Mouse (Mus musculus): ENCODE measurements around the gene Lmx1a. TPM values are rescaled to one million over a fixed set of nuclear protein-coding genes. Genes with fewer than 3 reads are reported as not detected.
A peak's percentile ranks its signal among the peaks of the same experiment; 100 is the strongest.

Gene Lmx1a
- polyA plus RNA-seq, 1 experiment from 2014 or later = 2.9 TPM

DNA sequence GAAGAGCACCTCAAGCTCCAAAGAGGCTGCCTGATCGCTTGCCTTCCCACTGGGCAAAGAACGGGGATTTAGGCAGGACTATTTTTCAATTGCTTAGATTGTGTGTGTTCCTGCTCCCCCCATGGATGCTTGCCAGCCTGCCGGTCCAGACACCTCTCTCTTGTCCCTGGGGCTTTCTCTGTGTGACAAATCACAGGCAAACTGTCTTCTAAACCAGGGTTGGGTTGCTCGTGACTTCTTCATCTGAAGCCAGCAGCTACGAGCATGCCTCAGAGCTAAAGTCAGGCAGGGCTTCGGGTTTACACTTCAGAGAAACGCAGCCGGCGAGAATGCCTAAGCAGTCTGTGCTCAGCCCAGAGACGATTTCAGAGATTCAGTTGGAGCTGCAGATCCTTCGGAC is 189.3 kb downstream of the Lmx1a start:
- Histone ChIP-seq H3K4me2 (ENCODE audit: low read depth, low read length) (no peak overlapping the region), H3K9ac (replicated peaks; ENCODE audit: low read length) (no peak overlapping the region), H3K9me3 (replicated peaks; ENCODE audit: control insufficient read depth, low read length) (no peaks in the 10 kb centered on the region), H3K27ac (replicated peaks; ENCODE audit: low read depth, low read length) (no peak overlapping the region), H3K4me3 (ENCODE audit: low read depth, low read length) (no peak overlapping the region), H3K36me3 (replicated peaks; ENCODE audit: control insufficient read depth, insufficient read depth, low read depth, low read length) (no peaks in the 10 kb centered on the region), H3K4me1 (ENCODE audit: control insufficient read depth, insufficient read depth, low read length) (no peaks in the 10 kb centered on the region), H3K27me3 (ENCODE audit: control insufficient read depth, insufficient read depth, low read length) (no peaks in the 10 kb centered on the region)
- DNase-seq (ENCODE audit: low spot score) (no peak), ATAC-seq (replicated peaks; ENCODE audit: insufficient number of reproducible peaks, low FRiP score, low TSS enrichment, low read depth) (no peak)
- 62% methylated on average over 11 of the region's 11 CpGs for WGBS

DNA sequence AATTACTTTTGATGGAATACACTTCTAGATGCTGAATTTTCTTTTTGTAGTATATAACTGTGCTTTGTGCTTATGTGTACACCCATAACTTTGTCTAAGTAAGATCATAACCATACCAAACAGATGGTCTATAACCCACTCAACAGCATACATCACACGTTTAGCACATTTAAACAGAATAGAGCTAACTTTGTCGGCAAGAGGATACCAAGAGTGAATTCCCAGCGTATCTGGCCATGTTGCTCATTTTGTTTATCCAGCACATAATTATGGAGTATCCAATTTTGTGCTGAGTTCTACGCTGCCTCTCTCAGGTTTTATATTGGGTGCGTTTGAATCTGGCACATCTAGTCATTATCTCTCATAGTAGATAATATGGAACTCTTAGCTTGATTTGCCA is 196.7 kb downstream of the Lmx1a start:
- H3K9ac ChIP-seq (replicated peaks; ENCODE audit: low read length) = no peak overlapping the region
- no peaks in the 10 kb centered on the region for H3K36me3 ChIP-seq (replicated peaks; ENCODE audit: control insufficient read depth, insufficient read depth, low read depth, low read length)
- no peak overlapping the region for H3K27ac ChIP-seq (replicated peaks; ENCODE audit: low read depth, low read length)
- H3K4me2 ChIP-seq (ENCODE audit: low read depth, low read length) = no peak overlapping the region
- H3K27me3 ChIP-seq (ENCODE audit: control insufficient read depth, insufficient read depth, low read length) = no peaks in the 10 kb centered on the region
- no peak for DNase-seq (ENCODE audit: low spot score)
- 91% methylated on average over 5 of the region's 5 CpGs for WGBS
- H3K4me3 ChIP-seq (ENCODE audit: low read depth, low read length) = no peak overlapping the region
- no peaks in the 10 kb centered on the region for H3K9me3 ChIP-seq (replicated peaks; ENCODE audit: control insufficient read depth, low read length)
- ATAC-seq (replicated peaks; ENCODE audit: insufficient number of reproducible peaks, low FRiP score, low TSS enrichment, low read depth) = no peak
- no peaks in the 10 kb centered on the region; the same call in 1 of the 2 replicates for H3K4me1 ChIP-seq (ENCODE audit: control insufficient read depth, insufficient read depth, low read length)

DNA sequence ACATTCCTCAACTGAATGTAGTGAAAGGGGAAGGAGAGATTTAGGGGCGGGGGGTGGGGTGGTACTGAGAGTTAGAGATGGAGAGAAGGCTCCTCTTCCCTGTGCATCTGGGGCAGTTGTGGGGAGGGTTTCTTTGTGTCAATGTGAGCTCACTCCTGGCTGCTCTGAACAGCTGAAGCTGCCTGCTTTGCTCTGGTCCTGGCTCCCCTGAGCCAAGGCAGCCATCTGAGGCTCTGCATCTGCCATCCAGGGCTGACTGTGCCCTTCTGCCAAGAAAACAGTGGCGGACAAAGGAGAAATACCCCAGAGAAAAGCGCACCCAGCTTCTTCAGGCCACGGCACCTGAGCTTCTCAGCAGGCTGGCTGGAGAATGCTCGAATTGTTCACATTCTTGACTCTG is 199.1 kb downstream of the Lmx1a start:
- Histone ChIP-seq H3K4me1 (ENCODE audit: control insufficient read depth, insufficient read depth, low read length) (no peaks in the 10 kb centered on the region; the same call in 1 of the 2 replicates), H3K4me3 (ENCODE audit: low read depth, low read length) (no peak overlapping the region), H3K36me3 (replicated peaks; ENCODE audit: control insufficient read depth, insufficient read depth, low read depth, low read length) (no peaks in the 10 kb centered on the region), H3K9ac (replicated peaks; ENCODE audit: low read length) (no peak overlapping the region), H3K9me3 (replicated peaks; ENCODE audit: control insufficient read depth, low read length) (no peaks in the 10 kb centered on the region), H3K4me2 (ENCODE audit: low read depth, low read length) (no peak overlapping the region; the same call in 1 of the 2 replicates), H3K27ac (replicated peaks; ENCODE audit: low read depth, low read length) (no peak overlapping the region), H3K27me3 (ENCODE audit: control insufficient read depth, insufficient read depth, low read length) (no peaks in the 10 kb centered on the region)
- WGBS = 67% methylated on average over 5 of the region's 5 CpGs
- DNase-seq (ENCODE audit: low spot score) = no peak
- no peak for ATAC-seq (replicated peaks; ENCODE audit: insufficient number of reproducible peaks, low FRiP score, low TSS enrichment, low read depth)

DNA sequence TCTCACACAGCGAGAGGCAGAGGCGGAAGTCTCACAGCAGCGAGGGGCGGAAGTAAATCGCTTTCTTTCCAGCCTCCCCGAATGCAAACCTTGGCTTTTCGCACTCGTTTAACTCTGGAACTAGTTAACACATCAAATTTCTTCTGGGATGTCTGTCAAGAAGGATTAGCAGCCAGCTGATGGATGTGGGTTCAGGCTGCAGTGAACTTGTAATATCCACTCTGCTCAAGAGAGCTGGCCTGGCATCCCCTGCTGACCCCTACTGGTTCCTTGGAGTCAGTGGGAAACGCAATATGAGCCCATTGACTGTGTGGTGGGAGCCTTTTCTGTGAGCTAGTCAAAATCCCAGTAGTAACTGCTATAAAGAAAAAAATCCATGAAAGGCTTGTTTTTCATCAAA is 199.8 kb downstream of the Lmx1a start:
- ATAC-seq (replicated peaks; ENCODE audit: insufficient number of reproducible peaks, low FRiP score, low TSS enrichment, low read depth) (0 out of 2 replicates have a peak, but pooled peaks have one; percentile 72), DNase-seq (ENCODE audit: low spot score) (peak; percentile 73)
- Histone ChIP-seq H3K4me1 (ENCODE audit: control insufficient read depth, insufficient read depth, low read length) (no peaks in the 10 kb centered on the region; the same call in 1 of the 2 replicates), H3K9ac (replicated peaks; ENCODE audit: low read length) (peak overlapping the region; percentile 43), H3K27me3 (ENCODE audit: control insufficient read depth, insufficient read depth, low read length) (no peaks in the 10 kb centered on the region), H3K4me3 (ENCODE audit: low read depth, low read length) (peak overlapping the region; percentile 7; the same call in 1 of the 2 replicates), H3K4me2 (ENCODE audit: low read depth, low read length) (peak overlapping the region; percentile 23), H3K27ac (replicated peaks; ENCODE audit: low read depth, low read length) (no peak overlapping the region), H3K36me3 (replicated peaks; ENCODE audit: control insufficient read depth, insufficient read depth, low read depth, low read length) (no peaks in the 10 kb centered on the region), H3K9me3 (replicated peaks; ENCODE audit: control insufficient read depth, low read length) (no peaks in the 10 kb centered on the region)
- 7% methylated on average over 9 of the region's 9 CpGs for WGBS

DNA sequence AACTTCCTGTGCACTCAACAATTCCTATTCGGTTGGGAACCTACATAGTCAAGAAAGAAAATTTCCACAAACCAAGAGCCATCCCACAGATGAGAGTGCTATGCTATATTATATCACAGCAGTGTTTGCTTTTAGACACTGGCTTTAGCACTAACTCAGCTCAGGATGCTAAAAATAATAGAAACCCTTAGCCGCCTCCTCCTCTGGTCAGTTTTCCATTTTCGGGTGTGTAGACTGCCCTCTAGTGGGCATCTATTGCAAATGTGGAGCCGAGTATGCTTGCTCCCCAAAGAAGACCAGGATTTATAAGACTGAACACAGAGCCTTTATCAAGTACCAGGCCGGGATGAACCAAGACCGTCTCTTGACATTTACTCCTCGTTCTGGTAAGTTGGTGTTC is 207.2 kb downstream of the Lmx1a start:
- Histone ChIP-seq H3K27ac (replicated peaks; ENCODE audit: low read depth, low read length) (no peak overlapping the region), H3K36me3 (replicated peaks; ENCODE audit: control insufficient read depth, insufficient read depth, low read depth, low read length) (no peaks in the 10 kb centered on the region), H3K27me3 (ENCODE audit: control insufficient read depth, insufficient read depth, low read length) (no peaks in the 10 kb centered on the region), H3K9me3 (replicated peaks; ENCODE audit: control insufficient read depth, low read length) (no peaks in the 10 kb centered on the region), H3K9ac (replicated peaks; ENCODE audit: low read length) (no peak overlapping the region), H3K4me3 (ENCODE audit: low read depth, low read length) (no peak overlapping the region), H3K4me2 (ENCODE audit: low read depth, low read length) (no peak overlapping the region), H3K4me1 (ENCODE audit: control insufficient read depth, insufficient read depth, low read length) (no peaks in the 10 kb centered on the region)
- DNase-seq (ENCODE audit: low spot score) (peak; percentile 77), ATAC-seq (replicated peaks; ENCODE audit: insufficient number of reproducible peaks, low FRiP score, low TSS enrichment, low read depth) (no peak)
- 36% methylated on average over 7 of the region's 7 CpGs for WGBS

Other genes with a start within 250 kb of the Lmx1a start
- 0.25 TPM in 1 of 2 replicates, not detected in the other for gene Lrrc52, start 222.5 kb upstream of the Lmx1a start, polyA plus RNA-seq (2014; fragmentation: Nextera tagmentation; extraction: Ambion mirVana)
- gene Rxrg, start 90.9 kb upstream of the Lmx1a start, polyA plus RNA-seq (2014; fragmentation: Nextera tagmentation; extraction: Ambion mirVana) = 5.7 and 6.9 TPM in 2 replicates